Mouse (Mus musculus) heart, embryonic 15.5 days (tissue): Measurements from ENCODE around the gene Ints3. TPM values are rescaled to one million over a fixed set of nuclear protein-coding genes. Genes with fewer than 3 reads are reported as not detected.

Source experiments
- ATAC-seq: fragments of 200-750 bp; cut with Nextera tagmentation; replicated peaks from 2 replicates; pipeline ENCODE4 v1.8.0; 2017; ENCODE audit warnings: low read depth, moderate TSS enrichment; ENCODE audit not compliant: insufficient number of reproducible peaks, insufficient read depth, low FRiP score
- H3K27ac ChIP-seq: fragments of 300-500 bp; sonication (generic); 2 replicates; pipeline ENCODE4 v1.5.1; 2015; ENCODE audit warnings: mild to moderate bottlenecking, inconsistent platforms
- H3K27me3 ChIP-seq: fragments of 300-500 bp; sonication (generic); 2 replicates; pipeline ENCODE4 v1.6.1; 2015; ENCODE audit warnings: inconsistent platforms
- H3K36me3 ChIP-seq: fragments of 300-500 bp; sonication (generic); 2 replicates; pipeline ENCODE4 v1.6.1; 2015; ENCODE audit warnings: mild to moderate bottlenecking, inconsistent platforms
- H3K4me1 ChIP-seq: fragments of 300-500 bp; sonication (generic); replicated peaks from 2 replicates; pipeline ENCODE4 v1.6.1; 2015; ENCODE audit warnings: inconsistent platforms
- H3K4me2 ChIP-seq: fragments of 300-500 bp; sonication (generic); 2 replicates; pipeline ENCODE4 v1.6.1; 2015; ENCODE audit warnings: inconsistent platforms, mild to moderate bottlenecking, moderate library complexity
- H3K4me3 ChIP-seq: fragments of 300-500 bp; sonication (generic); 2 replicates; pipeline ENCODE4 v1.5.1; 2015; ENCODE audit warnings: mild to moderate bottlenecking, inconsistent platforms
- H3K9ac ChIP-seq: fragments of 300-500 bp; sonication (generic); 2 replicates; pipeline ENCODE4 v1.6.1; 2015; ENCODE audit warnings: mild to moderate bottlenecking, inconsistent platforms
- H3K9me3 ChIP-seq: fragments of 300-500 bp; sonication (generic); replicated peaks from 2 replicates; pipeline ENCODE4 v1.6.1; 2016; ENCODE audit warnings: inconsistent platforms
- whole genome bisulfite sequencing: fragments of 180-500 bp; shearing (Covaris S2); methylation state at CpG from one replicate; pipeline ENCODE4 v1.1.7; 2015; ENCODE audit warnings: mixed read lengths; 5-methylcytosine and 5-hydroxymethylcytosine counted together
- polyA plus RNA-seq: library from polyadenylated mRNA; unstranded; fragments of >200 nt; fragmentation: Nextera tagmentation; extraction: Ambion mirVana; gene quantifications from 2 replicates; pipeline ENCODE4 v1.2.1, GENCODE M21; 2015

Ints3 gene
- polyA plus RNA-seq, 1 experiment from 2014 or later, result 16.7 TPM

DNA sequence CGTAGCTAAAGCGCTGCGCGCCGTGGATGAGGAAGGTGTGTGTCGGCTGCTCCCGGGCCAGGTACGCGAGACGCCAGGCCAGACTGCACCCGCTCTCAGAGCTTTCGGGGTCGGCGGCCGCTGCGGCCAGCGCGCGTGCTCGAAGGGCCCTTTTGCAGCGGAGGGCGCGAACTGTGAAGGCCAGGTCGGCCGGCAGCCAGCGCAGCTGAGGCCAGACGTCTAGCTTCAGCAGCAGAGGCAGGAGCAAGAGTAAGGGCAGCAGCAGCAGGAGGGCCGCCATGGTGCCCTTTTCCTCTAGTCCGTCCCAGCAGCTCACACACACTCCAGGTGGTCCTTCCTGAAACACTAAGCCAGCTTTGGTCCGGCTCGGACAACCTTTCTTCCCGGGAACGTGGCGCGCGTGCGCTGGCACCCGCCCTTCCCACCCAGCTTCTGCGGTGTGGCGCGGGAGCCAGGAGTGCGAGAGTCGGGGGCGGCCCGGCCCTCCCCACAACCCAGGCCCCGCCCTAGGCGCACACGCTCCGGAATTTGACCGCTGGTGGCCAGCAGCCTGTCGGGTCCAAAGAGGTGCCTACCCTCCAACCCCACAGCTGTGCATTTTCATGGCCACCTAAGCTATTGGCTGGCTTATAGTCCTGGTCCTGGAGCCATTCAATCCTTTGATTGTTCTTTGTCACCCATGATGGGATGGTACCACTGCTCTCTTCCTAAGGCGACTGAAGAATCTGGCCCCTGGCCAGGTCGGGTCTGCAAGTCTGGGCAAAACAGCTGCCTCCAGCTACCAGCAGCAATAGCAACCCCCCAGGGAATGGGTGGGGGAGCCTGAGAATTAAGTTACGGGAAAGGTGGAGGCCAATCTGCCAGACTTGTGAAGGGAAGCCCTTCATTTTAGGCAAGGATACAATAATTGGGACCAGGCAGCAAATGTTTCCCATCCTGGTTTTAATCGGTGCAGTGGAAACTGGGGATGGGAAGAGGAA, 43.6 kb downstream of the Ints3 start, which contains the start of gene Slc27a3:
Gene Slc27a3, minus strand, starts transcription at position 428 of the 980 bp plus-strand sequence.
- H3K27ac ChIP-seq, result peak within 1 kb of the TSS; percentile 70
- H3K4me1 ChIP-seq, result peaks cover 39% of the 10 kb centered on the region
- peak within 1 kb of the TSS; percentile 59 for H3K4me3 ChIP-seq
- 1% methylated on average over 54 of the region's 55 CpGs for WGBS
- peak; percentile 44 for ATAC-seq
- peaks cover 37% of the 10 kb centered on the region for H3K36me3 ChIP-seq
- no peaks in the 10 kb centered on the region for H3K9me3 ChIP-seq
- 0 out of 2 replicates have a peak, but pooled peaks cover 6% of the 10 kb centered on the region for H3K27me3 ChIP-seq
- H3K9ac ChIP-seq, result peak within 1 kb of the TSS; percentile 62
- H3K4me2 ChIP-seq, result peak within 1 kb of the TSS; percentile 92

DNA sequence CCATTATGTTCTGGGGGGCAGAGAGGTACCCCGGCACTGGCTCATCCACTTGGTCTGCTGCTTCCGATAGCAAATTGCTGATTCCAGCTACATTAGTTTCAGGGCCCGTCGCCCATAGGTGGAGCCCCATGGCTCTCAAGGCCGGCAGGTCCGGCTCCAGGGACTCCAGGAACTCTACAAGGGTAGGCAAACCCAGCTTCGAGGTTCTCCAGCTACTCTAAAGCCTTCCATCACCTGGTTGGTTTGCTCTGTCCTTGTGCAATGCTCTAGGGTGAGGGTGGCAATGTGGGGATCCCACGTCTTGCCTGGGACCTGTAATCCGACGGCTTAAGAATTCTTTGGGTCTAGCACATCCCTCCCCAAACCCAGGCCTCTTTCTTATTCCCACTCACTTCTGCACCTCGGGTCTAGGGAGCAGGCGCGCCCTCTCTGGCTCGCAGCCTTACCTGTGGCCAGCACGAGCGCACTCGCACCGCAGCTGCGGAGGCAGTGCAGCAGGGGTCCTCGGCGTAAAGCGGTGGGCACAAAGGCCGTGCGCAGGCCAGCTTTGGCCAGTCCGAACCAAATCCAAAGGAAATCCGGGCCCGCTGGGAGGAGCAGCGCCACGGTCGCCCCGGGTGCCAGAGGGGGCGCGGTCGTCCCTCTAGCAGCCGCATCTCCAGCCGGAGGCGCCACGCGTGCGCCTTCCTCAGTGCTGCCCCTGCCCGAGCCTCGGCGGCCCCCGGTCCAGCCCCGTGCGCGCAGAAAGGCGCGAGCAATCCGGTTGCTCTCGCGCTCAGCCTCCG, 44.5 kb downstream of the Ints3 start:
- peak; percentile 47 for ATAC-seq
- Histone ChIP-seq H3K9ac (peak overlapping the region; percentile 62), H3K36me3 (peaks cover 29% of the 10 kb centered on the region), H3K4me1 (peaks cover 39% of the 10 kb centered on the region), H3K4me3 (peak overlapping the region; percentile 59), H3K27me3 (0 out of 2 replicates have a peak, but pooled peaks cover 6% of the 10 kb centered on the region), H3K27ac (peak overlapping the region; percentile 70), H3K4me2 (peak overlapping the region; percentile 92), H3K9me3 (no peaks in the 10 kb centered on the region)
- 4% methylated on average over 53 of the region's 53 CpGs for WGBS

DNA sequence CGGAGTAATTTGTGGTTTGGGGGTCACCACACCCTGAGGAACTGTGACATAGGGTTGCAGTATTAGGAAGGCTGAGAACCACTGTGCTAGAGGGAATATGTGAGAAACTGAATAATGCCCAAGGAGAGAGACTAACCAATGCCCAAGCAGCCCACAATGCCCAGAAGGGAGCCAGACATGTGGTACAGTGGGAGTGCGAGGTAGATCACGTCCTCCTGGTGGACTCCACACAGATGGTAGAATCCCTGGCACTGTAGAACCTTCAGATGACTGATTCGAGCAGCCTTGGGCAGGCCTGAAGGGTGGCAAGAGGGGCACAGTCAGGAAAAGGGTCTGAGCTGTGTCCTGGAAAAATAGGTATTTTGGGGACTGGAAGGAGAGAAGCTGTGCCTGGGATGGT, 45.2 kb downstream of the Ints3 start:
- 0 out of 2 replicates have a peak, but pooled peaks cover 6% of the 10 kb centered on the region for H3K27me3 ChIP-seq
- no peak overlapping the region for H3K27ac ChIP-seq
- no peaks in the 10 kb centered on the region for H3K9me3 ChIP-seq
- ATAC-seq, result no peak
- no peak overlapping the region for H3K9ac ChIP-seq
- peaks cover 39% of the 10 kb centered on the region for H3K4me1 ChIP-seq
- H3K4me2 ChIP-seq, result peak overlapping the region; percentile 92
- WGBS, result 87% methylated on average over 4 of the region's 4 CpGs
- peak overlapping the region; percentile 59; the same call in 1 of the 2 replicates for H3K4me3 ChIP-seq
- H3K36me3 ChIP-seq, result peaks cover 22% of the 10 kb centered on the region

DNA sequence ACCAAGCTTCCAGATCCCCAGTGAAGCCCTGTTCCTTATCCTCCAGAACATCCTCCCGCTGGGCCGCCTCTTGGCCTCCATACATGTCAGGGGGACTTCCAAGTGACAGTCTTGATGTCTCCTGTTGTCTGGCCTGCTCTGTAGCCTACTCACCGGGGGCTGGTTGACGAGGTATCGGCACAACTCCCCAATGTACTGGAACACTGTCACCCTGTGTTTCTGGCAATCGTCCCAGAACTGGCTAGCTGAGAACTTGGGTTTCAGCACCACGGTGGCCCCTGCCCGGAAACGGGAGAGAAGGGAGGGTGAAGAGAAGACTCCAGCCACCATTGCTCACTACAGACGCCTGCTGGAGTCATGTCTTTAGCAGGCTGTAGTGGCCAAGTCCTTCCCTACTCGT, 45.9 kb downstream of the Ints3 start:
- Histone ChIP-seq H3K27me3 (0 out of 2 replicates have a peak, but pooled peaks cover 6% of the 10 kb centered on the region), H3K9me3 (no peaks in the 10 kb centered on the region), H3K27ac (no peak overlapping the region), H3K36me3 (peaks cover 15% of the 10 kb centered on the region), H3K4me3 (no peak overlapping the region; the same call in 1 of the 2 replicates), H3K4me2 (peak overlapping the region; percentile 92; the same call in 1 of the 2 replicates), H3K9ac (no peak overlapping the region), H3K4me1 (peaks cover 39% of the 10 kb centered on the region)
- WGBS, result 41% methylated on average over 11 of the region's 11 CpGs
- no peak for ATAC-seq

DNA sequence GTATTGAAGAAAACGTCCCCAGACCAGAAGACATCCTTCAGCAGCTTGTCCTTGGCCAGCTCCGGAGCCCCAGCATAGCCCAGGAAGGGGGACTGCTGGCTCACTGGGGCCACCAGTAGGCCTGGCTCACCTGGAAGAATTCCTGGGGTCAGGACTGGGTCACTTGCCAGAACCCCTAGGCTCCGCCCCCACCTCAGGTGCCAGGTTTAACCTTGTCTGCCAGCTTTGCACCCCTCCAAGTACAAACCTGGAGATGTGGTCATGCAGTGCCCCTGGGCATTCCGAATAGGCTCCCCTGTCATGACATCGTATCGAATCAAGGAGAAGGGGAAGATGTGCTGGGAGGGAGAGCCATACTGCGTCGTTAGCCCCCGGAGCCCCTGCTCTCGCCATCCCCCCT, 46.6 kb downstream of the Ints3 start:
- 0 out of 2 replicates have a peak, but pooled peaks cover 6% of the 10 kb centered on the region for H3K27me3 ChIP-seq
- no peak overlapping the region for H3K27ac ChIP-seq
- no peak for ATAC-seq
- no peak overlapping the region for H3K4me3 ChIP-seq
- peaks cover 8% of the 10 kb centered on the region for H3K36me3 ChIP-seq
- no peak overlapping the region for H3K4me2 ChIP-seq
- H3K4me1 ChIP-seq, result peaks cover 39% of the 10 kb centered on the region
- no peaks in the 10 kb centered on the region for H3K9me3 ChIP-seq
- no peak overlapping the region for H3K9ac ChIP-seq
- 92% methylated on average over 10 of the region's 10 CpGs for WGBS

DNA sequence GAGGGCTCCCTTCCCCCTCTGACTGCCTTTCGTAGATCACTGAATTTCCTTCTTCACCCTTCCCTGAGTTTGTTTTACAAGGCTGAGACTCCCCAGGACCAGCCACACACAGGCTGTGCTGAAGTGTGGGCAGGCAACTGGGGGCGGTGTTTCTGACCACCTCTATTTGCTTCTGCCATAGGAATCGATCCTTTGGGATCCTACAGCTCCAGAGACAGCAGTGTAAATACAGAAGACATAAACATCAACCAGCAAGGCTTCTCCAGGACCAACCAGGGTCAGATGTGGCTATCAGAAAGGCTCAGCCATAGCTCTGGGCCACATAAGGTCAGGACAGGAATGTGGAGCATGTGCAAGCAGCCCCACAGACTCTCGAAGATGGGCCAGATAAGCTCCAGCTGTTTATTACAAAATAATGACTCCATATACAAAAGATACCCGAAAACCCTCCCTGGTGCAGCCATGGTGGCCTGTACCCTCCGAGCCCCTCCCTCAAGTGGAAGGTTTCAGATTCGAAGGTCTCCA, 48.5 kb downstream of the Ints3 start:
- no peak overlapping the region for H3K27ac ChIP-seq
- H3K36me3 ChIP-seq, result peaks cover 3% of the 10 kb centered on the region; the same call in 1 of the 2 replicates
- no peak overlapping the region for H3K4me3 ChIP-seq
- no peaks in the 10 kb centered on the region for H3K9me3 ChIP-seq
- peaks cover 30% of the 10 kb centered on the region for H3K4me1 ChIP-seq
- H3K27me3 ChIP-seq, result 0 out of 2 replicates have a peak, but pooled peaks cover 6% of the 10 kb centered on the region
- no peak overlapping the region for H3K4me2 ChIP-seq
- no peak overlapping the region for H3K9ac ChIP-seq
- 62% methylated on average over 7 of the region's 7 CpGs for WGBS
- ATAC-seq, result no peak

DNA sequence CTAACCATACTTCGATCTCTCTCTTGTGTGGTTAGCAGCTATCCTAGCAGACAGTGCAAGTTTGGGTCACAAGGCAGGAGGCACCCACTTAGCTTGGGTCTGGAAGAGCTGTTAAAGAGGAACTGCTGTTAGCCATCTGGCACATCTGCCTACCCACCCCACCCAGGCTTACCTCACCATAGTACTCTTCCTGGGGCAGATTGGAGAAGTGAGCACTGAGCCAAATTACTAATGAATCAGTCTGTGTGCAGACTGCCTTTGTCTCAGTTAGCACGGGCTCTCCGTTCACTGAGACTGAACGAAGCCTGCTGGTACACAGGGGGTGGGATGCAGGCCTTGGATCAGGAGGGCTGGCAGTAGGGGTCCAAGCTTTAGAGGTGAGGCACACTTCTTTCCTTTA, 49.7 kb downstream of the Ints3 start:
- Histone ChIP-seq H3K4me2 (no peak overlapping the region), H3K36me3 (peaks cover 3% of the 10 kb centered on the region; the same call in 1 of the 2 replicates), H3K4me1 (peaks cover 19% of the 10 kb centered on the region), H3K9me3 (no peaks in the 10 kb centered on the region), H3K27ac (no peak overlapping the region), H3K4me3 (no peak overlapping the region), H3K9ac (no peak overlapping the region), H3K27me3 (0 out of 2 replicates have a peak, but pooled peaks cover 6% of the 10 kb centered on the region)
- WGBS, result 87% methylated on average over 4 of the region's 4 CpGs
- no peak for ATAC-seq

DNA sequence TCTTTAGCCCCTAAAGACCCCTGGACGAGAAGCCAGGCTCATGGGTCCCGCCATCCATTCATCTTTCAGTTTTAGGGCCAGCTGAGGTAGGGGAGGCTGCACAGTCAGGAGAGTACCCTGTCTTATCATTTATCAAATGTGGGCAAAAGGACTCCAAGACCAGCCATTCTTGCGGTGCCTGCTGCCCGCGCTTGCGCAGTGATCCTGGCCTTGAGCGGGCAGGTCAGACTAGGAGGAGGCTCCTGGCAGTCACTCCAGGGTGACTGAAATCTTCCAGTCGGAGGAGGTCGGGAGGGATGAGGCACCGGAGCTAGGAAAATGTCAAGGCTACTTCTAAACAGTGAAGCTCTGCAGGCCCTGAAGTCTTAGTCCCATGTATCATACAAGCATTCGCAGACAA, 51.7 kb downstream of the Ints3 start:
- Histone ChIP-seq H3K9me3 (no peaks in the 10 kb centered on the region), H3K9ac (no peak overlapping the region), H3K27me3 (no peaks in the 10 kb centered on the region), H3K27ac (no peak overlapping the region), H3K4me3 (no peak overlapping the region), H3K4me2 (no peak overlapping the region), H3K4me1 (no peaks in the 10 kb centered on the region), H3K36me3 (peaks cover 3% of the 10 kb centered on the region; the same call in 1 of the 2 replicates)
- WGBS, result 67% methylated on average over 11 of the region's 11 CpGs
- ATAC-seq, result no peak

DNA sequence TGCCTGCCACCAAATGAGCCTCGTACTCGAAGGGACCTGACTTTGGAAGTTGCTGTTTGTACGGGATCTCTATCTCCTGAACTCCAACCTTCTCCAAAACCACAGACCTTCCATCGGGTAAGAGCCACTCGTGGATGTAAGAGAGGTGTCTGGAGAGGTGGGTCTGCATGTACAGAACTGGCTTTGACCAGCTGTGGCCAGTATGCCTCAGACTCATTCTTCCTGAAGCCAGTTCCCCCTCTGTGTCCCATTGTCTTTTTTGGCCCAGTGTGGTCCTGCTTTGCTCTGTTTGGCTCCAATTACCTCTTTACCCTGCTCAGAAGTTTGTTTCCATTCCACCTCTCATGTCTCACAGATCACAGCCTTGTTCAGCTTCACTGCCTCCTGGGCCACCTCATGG, 54.9 kb downstream of the Ints3 start:
- WGBS, result 78% methylated on average over 5 of the region's 5 CpGs
- Histone ChIP-seq H3K4me1 (no peaks in the 10 kb centered on the region), H3K27ac (no peak overlapping the region), H3K27me3 (no peaks in the 10 kb centered on the region), H3K9me3 (no peaks in the 10 kb centered on the region), H3K36me3 (no peaks in the 10 kb centered on the region), H3K9ac (no peak overlapping the region), H3K4me3 (no peak overlapping the region), H3K4me2 (no peak overlapping the region)
- ATAC-seq, result no peak

DNA sequence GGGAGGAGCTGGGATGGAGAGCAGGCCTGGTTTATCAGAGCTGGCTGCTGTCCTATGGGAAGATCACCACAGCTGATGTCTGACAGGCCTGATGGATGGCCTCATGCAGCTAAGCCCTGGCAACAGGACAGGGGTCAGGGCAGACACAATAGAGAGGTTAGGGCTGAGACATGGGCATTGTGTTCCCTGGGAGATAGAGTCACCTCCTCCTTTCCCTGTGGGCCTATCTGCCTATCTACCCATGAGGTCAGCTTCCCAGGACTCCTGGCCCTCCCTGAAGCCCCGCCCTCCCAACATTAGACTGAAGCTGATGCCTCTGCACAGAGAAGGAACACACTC, 57.2 kb downstream of the Ints3 start:
- 69% methylated on average over 1 of the region's 1 CpGs for WGBS
- Histone ChIP-seq H3K4me2 (no peak overlapping the region), H3K27me3 (no peaks in the 10 kb centered on the region), H3K9me3 (no peaks in the 10 kb centered on the region), H3K36me3 (no peaks in the 10 kb centered on the region), H3K9ac (no peak overlapping the region), H3K4me3 (no peak overlapping the region), H3K27ac (no peak overlapping the region), H3K4me1 (no peaks in the 10 kb centered on the region)
- no peak; the same call in 1 of the 2 replicates for ATAC-seq
